Mouse (Mus musculus): ENCODE measurements around the gene Btbd35f23.
"Not testable (repeated sequence)": the region's sequence is repeated elsewhere in the genome, so short reads cannot be mapped to it uniquely, and the experiment has no call there.

Gene Btbd35f23

DNA sequence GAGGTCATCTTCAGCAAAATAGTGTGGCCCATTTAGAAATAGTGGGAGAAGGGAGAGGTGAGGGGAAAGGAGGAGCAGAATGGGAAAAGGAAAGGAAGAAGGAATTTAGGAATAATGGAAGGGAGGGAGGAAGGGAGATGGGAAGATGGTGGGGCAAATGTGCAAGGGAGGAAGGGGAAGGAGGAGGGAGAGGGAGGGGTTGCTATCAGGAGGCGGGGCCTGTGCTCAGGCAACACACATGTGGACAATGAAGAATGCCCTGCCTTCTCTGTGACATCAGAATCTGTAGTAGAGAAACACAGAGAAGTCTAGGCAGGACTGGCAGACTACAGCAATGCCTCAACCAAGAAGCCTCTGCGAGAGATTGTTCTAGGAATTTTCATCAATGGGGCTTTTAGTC, at the start of gene Btbd35f23:
TSS of gene Btbd35f23 (plus strand) at position 301 of the 400 bp plus-strand sequence.
- DNase-seq (ENCODE audit: low spot score in 2 of 2): not testable (repeated sequence)
